Mouse (Mus musculus) kidney, embryonic 15.5 days (tissue): ENCODE measurements around the gene Ufc1. TPM values are rescaled to one million over a fixed set of nuclear protein-coding genes. Genes with fewer than 3 reads are reported as not detected.
A peak's percentile ranks its signal among the peaks of the same experiment; 100 is the strongest.
"Not testable (repeated sequence)": the region's sequence is repeated elsewhere in the genome, so short reads cannot be mapped to it uniquely, and the experiment has no call there.

Source experiments
- ATAC-seq: fragments of 200-750 bp; cut with Nextera tagmentation; replicated peaks from 2 replicates; pipeline ENCODE4 v1.8.0; 2017; ENCODE audit warnings: moderate TSS enrichment; ENCODE audit not compliant: low FRiP score
- H3K27ac ChIP-seq: fragments of 300-500 bp; sonication (generic); 2 replicates; pipeline ENCODE4 v1.5.1; 2015; ENCODE audit warnings: mild to moderate bottlenecking, inconsistent platforms
- H3K27me3 ChIP-seq: fragments of 300-500 bp; sonication (generic); 2 replicates; pipeline ENCODE4 v1.6.1; 2015; ENCODE audit warnings: inconsistent platforms
- H3K36me3 ChIP-seq: fragments of 300-500 bp; sonication (generic); 2 replicates; pipeline ENCODE4 v1.6.1; 2015; ENCODE audit warnings: inconsistent platforms
- H3K4me1 ChIP-seq: fragments of 300-500 bp; sonication (generic); 2 replicates; pipeline ENCODE4 v1.6.1; 2015; ENCODE audit warnings: inconsistent platforms
- H3K4me2 ChIP-seq: fragments of 300-500 bp; sonication (generic); 2 replicates; pipeline ENCODE4 v1.6.1; 2015; ENCODE audit warnings: moderate library complexity, mild to moderate bottlenecking, inconsistent platforms
- H3K4me3 ChIP-seq: fragments of 300-500 bp; sonication (generic); replicated peaks from 2 replicates; pipeline ENCODE4 v1.5.1; 2015; ENCODE audit warnings: mild to moderate bottlenecking, inconsistent platforms
- H3K9ac ChIP-seq: fragments of 300-500 bp; sonication (generic); 2 replicates; pipeline ENCODE4 v1.6.1; 2015; ENCODE audit warnings: mild to moderate bottlenecking, inconsistent platforms
- H3K9me3 ChIP-seq: fragments of 300-500 bp; sonication (generic); replicated peaks from 2 replicates; pipeline ENCODE4 v1.6.1; 2016; ENCODE audit warnings: inconsistent platforms
- WGBS: fragments of 180-500 bp; shearing (Covaris S2); methylation state at CpG from one replicate; pipeline ENCODE4 v1.1.7; 2015; ENCODE audit warnings: mixed read lengths; 5-methylcytosine and 5-hydroxymethylcytosine counted together
- polyA plus RNA-seq: library from polyadenylated mRNA; unstranded; fragments of >200 nt; fragmentation: Nextera tagmentation; extraction: Ambion mirVana; gene quantifications from 2 replicates; pipeline ENCODE4 v1.2.1, GENCODE M21; 2015

Ufc1 gene
- polyA plus RNA-seq = 106 and 118 TPM in 2 replicates

- Histone ChIP-seq H3K27ac (peak within 1 kb of the TSS; percentile 96), H3K4me3 (peak within 1 kb of the TSS; percentile 79), H3K9ac (peak within 1 kb of the TSS; percentile 74), H3K9me3 (no peaks in the 10 kb centered on the region), H3K4me2 (peak within 1 kb of the TSS; percentile 73), H3K27me3 (peaks cover 19% of the 10 kb centered on the region), H3K36me3 (peaks cover 16% of the 10 kb centered on the region), H3K4me1 (peaks cover 10% of the 10 kb centered on the region)
- under 1% methylated on average over 42 of the region's 42 CpGs for WGBS
- peak; percentile 83 for ATAC-seq
Observed at GRCm38 (mm10) chr1:171294298-171295062, at the start of gene Ufc1. Ufc1 (minus strand) TSS chr1:171295024.

- 0 out of 2 replicates have a peak overlapping the region, but pooled peaks have one; percentile 78 for H3K9ac ChIP-seq
- H3K27ac ChIP-seq = no peak overlapping the region
Observed at GRCm38 (mm10) chr1:171343922-171344677, 49.3 kb upstream of the Ufc1 start.

GRCm38 (mm10) chr1:171342262-171343207 is 47.7 kb upstream of the Ufc1 start:
- Histone ChIP-seq H3K4me2 (no peak overlapping the region), H3K27me3 (no peaks in the 10 kb centered on the region), H3K27ac (peak overlapping the region; percentile 46; the same call in 1 of the 2 replicates), H3K4me3 (no peak overlapping the region), H3K9me3 (0 out of 2 replicates have a peak, but pooled peaks cover 7% of the 10 kb centered on the region), H3K36me3 (peaks cover 61% of the 10 kb centered on the region), H3K9ac (no peak overlapping the region), H3K4me1 (peaks cover 22% of the 10 kb centered on the region)
- no peak for ATAC-seq
- 89% methylated on average over 16 of the region's 16 CpGs for WGBS

More at GRCm38 (mm10) chr1:171343922-171344677, 49.3 kb upstream of the Ufc1 start:
- H3K27me3 ChIP-seq = no peaks in the 10 kb centered on the region
- 0 out of 2 replicates have a peak, but pooled peaks cover 7% of the 10 kb centered on the region for H3K9me3 ChIP-seq
- ATAC-seq = peak; percentile 8; the same call in 1 of the 2 replicates
- peak overlapping the region; percentile 86 for H3K4me2 ChIP-seq
- WGBS = 78% methylated on average over 8 of the region's 9 CpGs
- peaks cover 45% of the 10 kb centered on the region for H3K36me3 ChIP-seq
- peaks cover 22% of the 10 kb centered on the region for H3K4me1 ChIP-seq
- H3K4me3 ChIP-seq = peak overlapping the region; percentile 94

DNA sequence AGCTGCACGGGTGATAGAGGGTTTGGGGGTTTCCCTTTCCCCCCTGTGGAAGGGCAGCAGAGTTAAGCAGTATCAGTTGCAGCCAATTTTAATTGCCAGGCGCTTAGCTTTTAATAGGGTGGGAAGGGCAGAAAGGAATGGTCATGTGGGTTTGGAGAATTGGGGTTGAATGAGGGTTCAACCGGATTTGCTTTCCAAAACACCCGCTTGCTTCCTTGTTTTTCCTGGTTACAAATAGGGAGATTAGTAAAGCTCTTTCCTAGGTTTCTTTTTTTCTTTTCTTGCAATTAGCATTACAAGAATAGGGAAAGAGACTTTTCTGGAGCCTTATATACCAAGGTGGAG is 35.4 kb upstream of the Ufc1 start:
- peak overlapping the region; percentile 100 for H3K27ac ChIP-seq
- 0% methylated on average over 4 of the region's 4 CpGs for WGBS
- no peaks in the 10 kb centered on the region for H3K27me3 ChIP-seq
- H3K36me3 ChIP-seq = peaks cover 18% of the 10 kb centered on the region
- peaks cover 41% of the 10 kb centered on the region for H3K4me1 ChIP-seq
- H3K9ac ChIP-seq = peak overlapping the region; percentile 99
- peak overlapping the region; percentile 77 for H3K4me2 ChIP-seq
- ATAC-seq = no peak; the same call in 1 of the 2 replicates
- H3K4me3 ChIP-seq = peak overlapping the region; percentile 91
- no peaks in the 10 kb centered on the region for H3K9me3 ChIP-seq

- peak; percentile 93 for ATAC-seq
- H3K4me2 ChIP-seq = peak overlapping the region; percentile 77
- H3K27me3 ChIP-seq = no peaks in the 10 kb centered on the region
- H3K9me3 ChIP-seq = no peaks in the 10 kb centered on the region
- H3K4me3 ChIP-seq = peak overlapping the region; percentile 91
- peak overlapping the region; percentile 99 for H3K9ac ChIP-seq
- H3K4me1 ChIP-seq = peaks cover 41% of the 10 kb centered on the region
- WGBS = 2% methylated on average over 58 of the region's 61 CpGs
- peaks cover 23% of the 10 kb centered on the region for H3K36me3 ChIP-seq
- peak overlapping the region; percentile 100 for H3K27ac ChIP-seq
Observed at GRCm38 (mm10) chr1:171329433-171330215, 34.8 kb upstream of the Ufc1 start.

DNA sequence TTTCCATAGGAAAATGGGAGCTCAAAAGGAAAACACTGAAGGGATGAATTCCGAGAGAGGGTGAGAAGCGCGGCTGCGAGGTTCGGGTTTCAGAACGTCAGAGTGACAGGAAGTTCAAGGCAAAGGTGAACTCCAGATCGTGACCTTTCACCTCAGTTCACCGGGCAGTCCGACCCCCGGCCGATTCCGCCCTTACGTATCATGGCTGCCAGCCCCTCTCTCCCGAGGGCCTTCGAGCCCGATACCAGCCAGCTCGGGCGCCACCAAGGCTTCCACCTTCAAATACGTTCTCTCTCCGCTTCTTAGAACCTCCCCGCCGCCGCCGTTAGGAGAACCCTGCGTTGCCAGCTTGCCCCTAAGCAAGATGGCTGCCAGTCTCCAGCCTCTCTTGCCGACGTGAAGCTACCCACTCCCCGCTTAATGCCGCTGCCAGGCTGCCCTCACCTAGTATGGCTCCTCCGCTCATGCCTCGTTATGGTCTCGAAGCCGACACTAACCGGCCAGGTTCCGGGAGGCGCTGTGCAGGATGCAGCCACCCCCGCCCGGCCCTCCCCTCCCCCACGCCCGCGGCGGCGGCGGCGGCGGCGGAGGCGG is 34.1 kb upstream of the Ufc1 start, which contains the start of gene Dedd:
Dedd (plus strand) TSS at position 307 of the 594 bp plus-strand sequence.
- ATAC-seq = peak; percentile 93
- Histone ChIP-seq H3K36me3 (peaks cover 21% of the 10 kb centered on the region; the same call in 1 of the 2 replicates), H3K27me3 (no peaks in the 10 kb centered on the region), H3K4me1 (peaks cover 41% of the 10 kb centered on the region), H3K4me3 (peak within 1 kb of the TSS; percentile 91), H3K4me2 (peak within 1 kb of the TSS; percentile 77), H3K9me3 (no peaks in the 10 kb centered on the region), H3K27ac (peak within 1 kb of the TSS; percentile 100), H3K9ac (peak within 1 kb of the TSS; percentile 99)
- under 1% methylated on average over 40 of the region's 48 CpGs for WGBS

DNA sequence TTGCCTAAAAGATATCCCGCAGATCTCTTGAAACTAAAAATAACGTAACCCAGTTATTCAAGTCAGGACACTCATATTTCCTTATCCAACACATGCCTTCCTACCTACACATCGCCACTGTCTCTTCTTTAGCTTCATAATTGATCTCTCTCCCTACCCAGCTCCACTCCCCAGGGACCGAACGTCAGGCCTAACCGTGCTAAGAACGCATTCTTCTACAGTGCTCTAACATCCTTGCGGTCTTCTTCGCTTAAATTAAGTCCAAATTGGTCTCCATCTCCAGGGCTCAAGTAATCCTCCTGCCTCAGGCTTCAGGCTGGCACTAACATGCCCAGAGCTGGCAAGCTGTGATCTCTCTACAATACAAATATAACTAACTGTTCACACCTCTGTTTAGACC is 33.4 kb upstream of the Ufc1 start:
- 23% methylated on average over 9 of the region's 9 CpGs for WGBS
- peak overlapping the region; percentile 99 for H3K9ac ChIP-seq
- no peaks in the 10 kb centered on the region for H3K9me3 ChIP-seq
- H3K4me2 ChIP-seq = peak overlapping the region; percentile 77
- H3K4me1 ChIP-seq = peaks cover 38% of the 10 kb centered on the region
- H3K36me3 ChIP-seq = peaks cover 21% of the 10 kb centered on the region; the same call in 1 of the 2 replicates
- peak overlapping the region; percentile 91 for H3K4me3 ChIP-seq
- peak overlapping the region; percentile 100 for H3K27ac ChIP-seq
- no peak for ATAC-seq
- no peaks in the 10 kb centered on the region for H3K27me3 ChIP-seq

DNA sequence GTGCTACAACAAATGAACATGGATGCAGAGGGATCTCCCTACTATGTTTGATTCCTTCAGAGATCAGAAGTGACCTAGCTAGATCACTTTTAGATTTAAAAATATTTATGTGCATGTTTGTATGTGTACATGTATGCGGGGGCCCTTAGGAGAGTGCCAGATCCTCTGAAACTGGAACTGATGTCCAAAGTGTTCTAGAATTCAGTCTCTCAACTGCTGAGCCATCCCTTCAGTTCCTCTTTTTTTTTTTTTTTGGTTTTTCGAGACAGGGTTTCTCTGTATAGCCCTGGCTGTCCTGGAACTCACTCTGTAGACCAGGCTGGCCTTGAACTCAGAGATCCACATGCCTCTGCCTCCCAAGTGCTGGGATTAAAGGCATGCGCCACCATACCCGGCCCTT is 31.8 kb upstream of the Ufc1 start:
- ATAC-seq, H3K27ac ChIP-seq, H3K4me3 ChIP-seq, H3K9ac ChIP-seq, H3K4me2 ChIP-seq, H3K27me3 ChIP-seq, H3K9me3 ChIP-seq: not testable (repeated sequence)
- Histone ChIP-seq H3K36me3 (peaks cover 21% of the 10 kb centered on the region; the same call in 1 of the 2 replicates), H3K4me1 (peaks cover 30% of the 10 kb centered on the region)
- WGBS = 83% methylated on average over 4 of the region's 4 CpGs

DNA sequence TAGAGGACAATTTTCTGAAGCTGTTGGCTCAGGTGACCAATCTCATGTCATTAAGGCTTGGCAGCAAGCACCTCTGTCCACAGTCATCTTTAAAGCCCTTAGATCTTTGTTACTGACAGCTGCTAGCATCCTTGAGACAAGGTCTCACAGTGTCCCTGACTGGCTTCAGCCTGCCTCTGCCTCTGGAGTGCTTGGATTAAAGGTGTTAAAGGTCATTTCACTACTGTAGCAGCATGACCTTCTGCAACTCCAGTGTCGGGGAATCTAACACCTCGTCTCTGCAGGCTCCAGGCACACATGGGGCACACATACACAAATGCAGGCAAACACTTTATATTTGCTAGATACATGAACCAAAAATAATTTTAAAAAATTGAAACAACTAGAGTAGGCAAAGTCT is 30.7 kb upstream of the Ufc1 start:
- Histone ChIP-seq H3K9me3 (no peaks in the 10 kb centered on the region), H3K27ac (no peak overlapping the region), H3K27me3 (no peaks in the 10 kb centered on the region), H3K4me1 (peaks cover 22% of the 10 kb centered on the region), H3K9ac (no peak overlapping the region), H3K4me2 (no peak overlapping the region), H3K4me3 (no peak overlapping the region), H3K36me3 (peaks cover 21% of the 10 kb centered on the region; the same call in 1 of the 2 replicates)
- no peak for ATAC-seq
- WGBS = 57% methylated on average over 2 of the region's 2 CpGs

DNA sequence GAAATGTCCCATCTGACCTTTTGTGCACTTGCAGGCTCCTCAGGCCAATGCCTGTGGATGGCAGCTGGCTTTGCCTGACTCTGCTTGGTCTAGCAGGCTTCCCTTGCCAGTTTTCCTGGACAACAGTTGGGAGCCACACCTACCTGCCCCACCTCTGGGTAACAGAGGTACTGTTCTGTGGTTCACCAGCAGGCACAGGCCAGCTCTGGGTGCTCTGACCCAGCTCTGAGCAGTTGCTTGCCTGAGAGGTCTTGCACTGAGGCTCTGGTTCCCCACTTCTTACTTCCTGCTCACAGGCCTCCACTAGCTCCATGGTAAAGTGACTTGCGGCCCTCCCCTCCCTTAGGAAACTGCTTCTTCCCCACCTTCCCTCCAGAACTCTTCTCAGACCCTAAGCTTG is 27.2 kb upstream of the Ufc1 start:
- Histone ChIP-seq H3K9me3 (no peaks in the 10 kb centered on the region), H3K4me1 (peaks cover 8% of the 10 kb centered on the region), H3K4me2 (no peak overlapping the region), H3K9ac (no peak overlapping the region), H3K27ac (0 out of 2 replicates have a peak overlapping the region, but pooled peaks have one; percentile 9), H3K36me3 (peaks cover 21% of the 10 kb centered on the region; the same call in 1 of the 2 replicates), H3K27me3 (no peaks in the 10 kb centered on the region), H3K4me3 (no peak overlapping the region)
- WGBS = 83% methylated on average over 1 of the region's 1 CpGs
- ATAC-seq = peak; percentile 74; the same call in 1 of the 2 replicates
